Mouse (Mus musculus): ENCODE results near the gene Akap5. TPM values are rescaled to one million over a fixed set of nuclear protein-coding genes. Genes with fewer than 3 reads are reported as not detected.

Gene Akap5
- polyA plus RNA-seq, 1 experiment from 2014 or later, result 12.3 TPM

GRCm38 (mm10) chr12:76289428-76289827 is 35.3 kb upstream of the Akap5 start:
- no peaks in the 10 kb centered on the region for H3K9me3 ChIP-seq (ENCODE audit: control insufficient read depth, low read length)
- H3K27ac ChIP-seq (ENCODE audit: low read depth, low read length), result no peak overlapping the region
- 87% methylated on average over 12 of the region's 12 CpGs for WGBS
- ATAC-seq, result no peak
- H3K4me1 ChIP-seq (ENCODE audit: control insufficient read depth, insufficient read depth, low read depth, low read length), result peaks cover 6% of the 10 kb centered on the region
- H3K4me2 ChIP-seq (ENCODE audit: low read length), result no peak overlapping the region
- H3K4me3 ChIP-seq (ENCODE audit: low read length), result no peak overlapping the region
- no peaks in the 10 kb centered on the region for H3K27me3 ChIP-seq (replicated peaks; ENCODE audit: control insufficient read depth, insufficient read depth, low read length)
- H3K36me3 ChIP-seq (ENCODE audit: control insufficient read depth, insufficient read depth, low read length), result peaks cover 4% of the 10 kb centered on the region; the same call in 1 of the 2 replicates
- no peak overlapping the region for H3K9ac ChIP-seq (ENCODE audit: low read depth, low read length)

GRCm38 (mm10) chr12:76290271-76290670 is 34.4 kb upstream of the Akap5 start:
- WGBS, result 92% methylated on average over 2 of the region's 2 CpGs
- peaks cover 6% of the 10 kb centered on the region for H3K4me1 ChIP-seq (ENCODE audit: control insufficient read depth, insufficient read depth, low read depth, low read length)
- no peak for ATAC-seq
- no peaks in the 10 kb centered on the region for H3K27me3 ChIP-seq (replicated peaks; ENCODE audit: control insufficient read depth, insufficient read depth, low read length)
- H3K36me3 ChIP-seq (ENCODE audit: control insufficient read depth, insufficient read depth, low read length), result peaks cover 4% of the 10 kb centered on the region; the same call in 1 of the 2 replicates
- H3K4me2 ChIP-seq (ENCODE audit: low read length), result no peak overlapping the region
- H3K4me3 ChIP-seq (ENCODE audit: low read length), result no peak overlapping the region
- no peak overlapping the region for H3K27ac ChIP-seq (ENCODE audit: low read depth, low read length)
- H3K9ac ChIP-seq (ENCODE audit: low read depth, low read length), result no peak overlapping the region
- H3K9me3 ChIP-seq (ENCODE audit: control insufficient read depth, low read length), result no peaks in the 10 kb centered on the region

- H3K36me3 ChIP-seq (ENCODE audit: control insufficient read depth, insufficient read depth, low read length), result peaks cover 10% of the 10 kb centered on the region; the same call in 1 of the 2 replicates
- no peak overlapping the region for H3K4me3 ChIP-seq (ENCODE audit: low read length)
- H3K4me2 ChIP-seq (ENCODE audit: low read length), result no peak overlapping the region
- WGBS, result 62% methylated on average over 7 of the region's 7 CpGs
- ATAC-seq, result no peak
- H3K4me1 ChIP-seq (ENCODE audit: control insufficient read depth, insufficient read depth, low read depth, low read length), result peaks cover 3% of the 10 kb centered on the region; the same call in 1 of the 2 replicates
- H3K27me3 ChIP-seq (replicated peaks; ENCODE audit: control insufficient read depth, insufficient read depth, low read length), result no peaks in the 10 kb centered on the region
- no peak overlapping the region for H3K9ac ChIP-seq (ENCODE audit: low read depth, low read length)
- H3K9me3 ChIP-seq (ENCODE audit: control insufficient read depth, low read length), result no peaks in the 10 kb centered on the region
- no peak overlapping the region for H3K27ac ChIP-seq (ENCODE audit: low read depth, low read length)
These were observed 31.5 kb upstream of the Akap5 start for GRCm38 (mm10) chr12:76293192-76293591.

- no peak for ATAC-seq
- peaks cover 5% of the 10 kb centered on the region; the same call in 1 of the 2 replicates for H3K36me3 ChIP-seq (ENCODE audit: control insufficient read depth, insufficient read depth, low read length)
These were observed 26.9 kb upstream of the Akap5 start for GRCm38 (mm10) chr12:76297830-76298229.

GRCm38 (mm10) chr12:76299361-76299906 is 25.3 kb upstream of the Akap5 start:
- H3K9me3 ChIP-seq (ENCODE audit: control insufficient read depth, low read length), result no peaks in the 10 kb centered on the region
- H3K36me3 ChIP-seq (ENCODE audit: control insufficient read depth, insufficient read depth, low read length), result peaks cover 5% of the 10 kb centered on the region; the same call in 1 of the 2 replicates
- H3K4me1 ChIP-seq (ENCODE audit: control insufficient read depth, insufficient read depth, low read depth, low read length), result peaks cover 4% of the 10 kb centered on the region; the same call in 1 of the 2 replicates
- no peak overlapping the region for H3K4me2 ChIP-seq (ENCODE audit: low read length)
- WGBS, result 96% methylated on average over 9 of the region's 9 CpGs
- H3K4me3 ChIP-seq (ENCODE audit: low read length), result no peak overlapping the region
- no peak overlapping the region for H3K9ac ChIP-seq (ENCODE audit: low read depth, low read length)
- no peak overlapping the region for H3K27ac ChIP-seq (ENCODE audit: low read depth, low read length)
- no peak for ATAC-seq
- no peaks in the 10 kb centered on the region for H3K27me3 ChIP-seq (replicated peaks; ENCODE audit: control insufficient read depth, insufficient read depth, low read length)

More at GRCm38 (mm10) chr12:76297830-76298229, 26.9 kb upstream of the Akap5 start:
- Histone ChIP-seq H3K4me1 (ENCODE audit: control insufficient read depth, insufficient read depth, low read depth, low read length) (no peaks in the 10 kb centered on the region), H3K9ac (ENCODE audit: low read depth, low read length) (no peak overlapping the region), H3K27ac (ENCODE audit: low read depth, low read length) (no peak overlapping the region), H3K4me3 (ENCODE audit: low read length) (no peak overlapping the region), H3K4me2 (ENCODE audit: low read length) (no peak overlapping the region), H3K27me3 (replicated peaks; ENCODE audit: control insufficient read depth, insufficient read depth, low read length) (no peaks in the 10 kb centered on the region), H3K9me3 (ENCODE audit: control insufficient read depth, low read length) (no peaks in the 10 kb centered on the region)
- WGBS, result 75% methylated on average over 5 of the region's 5 CpGs

GRCm38 (mm10) chr12:76300367-76300766 is 24.3 kb upstream of the Akap5 start:
- Histone ChIP-seq H3K9ac (ENCODE audit: low read depth, low read length) (no peak overlapping the region), H3K4me2 (ENCODE audit: low read length) (no peak overlapping the region), H3K36me3 (ENCODE audit: control insufficient read depth, insufficient read depth, low read length) (peaks cover 5% of the 10 kb centered on the region; the same call in 1 of the 2 replicates), H3K4me3 (ENCODE audit: low read length) (no peak overlapping the region), H3K9me3 (ENCODE audit: control insufficient read depth, low read length) (no peaks in the 10 kb centered on the region), H3K27me3 (replicated peaks; ENCODE audit: control insufficient read depth, insufficient read depth, low read length) (no peaks in the 10 kb centered on the region), H3K4me1 (ENCODE audit: control insufficient read depth, insufficient read depth, low read depth, low read length) (peaks cover 4% of the 10 kb centered on the region; the same call in 1 of the 2 replicates), H3K27ac (ENCODE audit: low read depth, low read length) (no peak overlapping the region)
- ATAC-seq, result no peak
- WGBS, result 85% methylated on average over 10 of the region's 10 CpGs

- H3K4me2 ChIP-seq (ENCODE audit: low read length), result no peak overlapping the region
- H3K4me3 ChIP-seq (ENCODE audit: low read length), result no peak overlapping the region
- peaks cover 4% of the 10 kb centered on the region for H3K4me1 ChIP-seq (ENCODE audit: control insufficient read depth, insufficient read depth, low read depth, low read length)
- H3K9ac ChIP-seq (ENCODE audit: low read depth, low read length), result no peak overlapping the region
- 0 out of 2 replicates have a peak overlapping the region, but pooled peaks have one; percentile 13 for H3K27ac ChIP-seq (ENCODE audit: low read depth, low read length)
- H3K9me3 ChIP-seq (ENCODE audit: control insufficient read depth, low read length), result no peaks in the 10 kb centered on the region
- H3K36me3 ChIP-seq (ENCODE audit: control insufficient read depth, insufficient read depth, low read length), result no peaks in the 10 kb centered on the region
- ATAC-seq, result no peak
- H3K27me3 ChIP-seq (replicated peaks; ENCODE audit: control insufficient read depth, insufficient read depth, low read length), result no peaks in the 10 kb centered on the region
- 80% methylated on average over 11 of the region's 11 CpGs for WGBS
These were observed 21.2 kb upstream of the Akap5 start for GRCm38 (mm10) chr12:76303474-76303873.

GRCm38 (mm10) chr12:76304199-76304598 is 20.5 kb upstream of the Akap5 start:
- no peak overlapping the region for H3K4me2 ChIP-seq (ENCODE audit: low read length)
- no peaks in the 10 kb centered on the region for H3K9me3 ChIP-seq (ENCODE audit: control insufficient read depth, low read length)
- peak overlapping the region; percentile 25; the same call in 1 of the 2 replicates for H3K27ac ChIP-seq (ENCODE audit: low read depth, low read length)
- H3K27me3 ChIP-seq (replicated peaks; ENCODE audit: control insufficient read depth, insufficient read depth, low read length), result no peaks in the 10 kb centered on the region
- ATAC-seq, result no peak
- H3K4me1 ChIP-seq (ENCODE audit: control insufficient read depth, insufficient read depth, low read depth, low read length), result peaks cover 4% of the 10 kb centered on the region
- no peak overlapping the region for H3K4me3 ChIP-seq (ENCODE audit: low read length)
- H3K9ac ChIP-seq (ENCODE audit: low read depth, low read length), result no peak overlapping the region
- 54% methylated on average over 4 of the region's 4 CpGs for WGBS
- no peaks in the 10 kb centered on the region for H3K36me3 ChIP-seq (ENCODE audit: control insufficient read depth, insufficient read depth, low read length)

- Histone ChIP-seq H3K4me2 (ENCODE audit: low read length) (no peak overlapping the region), H3K9ac (ENCODE audit: low read depth, low read length) (no peak overlapping the region), H3K27ac (ENCODE audit: low read depth, low read length) (no peak overlapping the region), H3K36me3 (ENCODE audit: control insufficient read depth, insufficient read depth, low read length) (no peaks in the 10 kb centered on the region), H3K9me3 (ENCODE audit: control insufficient read depth, low read length) (no peaks in the 10 kb centered on the region), H3K27me3 (replicated peaks; ENCODE audit: control insufficient read depth, insufficient read depth, low read length) (no peaks in the 10 kb centered on the region), H3K4me1 (ENCODE audit: control insufficient read depth, insufficient read depth, low read depth, low read length) (peaks cover 4% of the 10 kb centered on the region), H3K4me3 (ENCODE audit: low read length) (no peak overlapping the region)
- ATAC-seq, result no peak
- 94% methylated on average over 8 of the region's 8 CpGs for WGBS
These were observed 19.6 kb upstream of the Akap5 start for GRCm38 (mm10) chr12:76305107-76305506.

Measured in hindbrain, embryonic 16.5 days (tissue).